Mouse (Mus musculus): Measurements from ENCODE around the gene Msln. TPM values are rescaled to one million over a fixed set of nuclear protein-coding genes. Genes with fewer than 3 reads are reported as not detected.

Msln gene
- polyA plus RNA-seq, 1 experiment from 2014 or later = 9.6 TPM

- DNase-seq (ENCODE audit: low spot score) = no peak
- Histone ChIP-seq H3K4me2 (ENCODE audit: low read length) (no peak overlapping the region), H3K27ac (no peak overlapping the region), H3K27me3 (ENCODE audit: insufficient read depth, low read length) (no peaks in the 10 kb centered on the region), H3K36me3 (ENCODE audit: insufficient read depth, low read length) (0 out of 2 replicates have a peak, but pooled peaks cover 3% of the 10 kb centered on the region), H3K4me3 (replicated peaks; ENCODE audit: low read depth, low read length) (no peak overlapping the region), H3K4me1 (replicated peaks; ENCODE audit: insufficient read depth, low read length) (no peaks in the 10 kb centered on the region), H3K9ac (ENCODE audit: low read depth, low read length) (no peak overlapping the region), H3K9me3 (replicated peaks; ENCODE audit: low read length) (no peaks in the 10 kb centered on the region)
- WGBS = 78% methylated on average over 5 of the region's 5 CpGs
- no peak for TF ChIP-seq CTCF (IDR thresholded peaks at IDR 0.05; ENCODE audit: low read depth)
- no peak for ATAC-seq (replicated peaks; ENCODE audit: low FRiP score, low read depth)
These were observed 18.9 kb downstream of the Msln start for GRCm38 (mm10) chr17:25735246-25735645.

GRCm38 (mm10) chr17:25732082-25732481 lies 22.1 kb downstream of the Msln start:
- DNase-seq (ENCODE audit: low spot score) (peak; percentile 84), ATAC-seq (replicated peaks; ENCODE audit: low FRiP score, low read depth) (no peak)
- no peak overlapping the region for H3K9ac ChIP-seq (ENCODE audit: low read depth, low read length)
- H3K36me3 ChIP-seq (ENCODE audit: insufficient read depth, low read length) = 0 out of 2 replicates have a peak, but pooled peaks cover 3% of the 10 kb centered on the region
- TF ChIP-seq CTCF (IDR thresholded peaks at IDR 0.05; ENCODE audit: low read depth) = peak; percentile 97
- H3K9me3 ChIP-seq (replicated peaks; ENCODE audit: low read length) = no peaks in the 10 kb centered on the region
- no peak overlapping the region for H3K4me3 ChIP-seq (replicated peaks; ENCODE audit: low read depth, low read length)
- no peak overlapping the region for H3K27ac ChIP-seq
- no peaks in the 10 kb centered on the region for H3K27me3 ChIP-seq (ENCODE audit: insufficient read depth, low read length)
- peaks cover 10% of the 10 kb centered on the region for H3K4me1 ChIP-seq (replicated peaks; ENCODE audit: insufficient read depth, low read length)
- 21% methylated on average over 2 of the region's 2 CpGs for WGBS
- H3K4me2 ChIP-seq (ENCODE audit: low read length) = no peak overlapping the region

- Histone ChIP-seq H3K27ac (peak overlapping the region; percentile 57), H3K27me3 (ENCODE audit: insufficient read depth, low read length) (no peaks in the 10 kb centered on the region), H3K4me3 (replicated peaks; ENCODE audit: low read depth, low read length) (peak overlapping the region; percentile 51), H3K36me3 (ENCODE audit: insufficient read depth, low read length) (0 out of 2 replicates have a peak, but pooled peaks cover 3% of the 10 kb centered on the region), H3K4me2 (ENCODE audit: low read length) (peak overlapping the region; percentile 80), H3K9me3 (replicated peaks; ENCODE audit: low read length) (no peaks in the 10 kb centered on the region), H3K9ac (ENCODE audit: low read depth, low read length) (peak overlapping the region; percentile 83), H3K4me1 (replicated peaks; ENCODE audit: insufficient read depth, low read length) (peaks cover 17% of the 10 kb centered on the region)
- 16% methylated on average over 4 of the region's 4 CpGs for WGBS
- DNase-seq (ENCODE audit: low spot score) (no peak), ATAC-seq (replicated peaks; ENCODE audit: low FRiP score, low read depth) (no peak)
- TF ChIP-seq CTCF (IDR thresholded peaks at IDR 0.05; ENCODE audit: low read depth) = no peak
These were observed 26.2 kb downstream of the Msln start for GRCm38 (mm10) chr17:25728009-25728270.

- no peaks in the 10 kb centered on the region for H3K27me3 ChIP-seq (ENCODE audit: insufficient read depth, low read length)
- peaks cover 17% of the 10 kb centered on the region for H3K4me1 ChIP-seq (replicated peaks; ENCODE audit: insufficient read depth, low read length)
- DNase-seq (ENCODE audit: low spot score) = peak; percentile 100
- H3K4me3 ChIP-seq (replicated peaks; ENCODE audit: low read depth, low read length) = peak within 1 kb of the TSS; percentile 51
- ATAC-seq (replicated peaks; ENCODE audit: low FRiP score, low read depth) = peak; percentile 98
- no peaks in the 10 kb centered on the region for H3K9me3 ChIP-seq (replicated peaks; ENCODE audit: low read length)
- 0 out of 2 replicates have a peak, but pooled peaks cover 3% of the 10 kb centered on the region for H3K36me3 ChIP-seq (ENCODE audit: insufficient read depth, low read length)
- H3K4me2 ChIP-seq (ENCODE audit: low read length) = peak within 1 kb of the TSS; percentile 91
- under 1% methylated on average over 37 of the region's 37 CpGs for WGBS
- peak within 1 kb of the TSS; percentile 57 for H3K27ac ChIP-seq
- peak within 1 kb of the TSS; percentile 83 for H3K9ac ChIP-seq (ENCODE audit: low read depth, low read length)
- no peak for TF ChIP-seq CTCF (IDR thresholded peaks at IDR 0.05; ENCODE audit: low read depth)
These were observed 26.7 kb downstream of the Msln start, which contains the start of the genes Chtf18 and Rpusd1 for GRCm38 (mm10) chr17:25727265-25728008. Gene Chtf18, minus strand, starts transcription at chr17:25727419. Gene Rpusd1, plus strand, starts transcription at chr17:25727670.

GRCm38 (mm10) chr17:25725264-25725663 lies 28.9 kb downstream of the Msln start:
- no peak overlapping the region for H3K9ac ChIP-seq (ENCODE audit: low read depth, low read length)
- no peak overlapping the region for H3K27ac ChIP-seq
- H3K9me3 ChIP-seq (replicated peaks; ENCODE audit: low read length) = no peaks in the 10 kb centered on the region
- H3K4me3 ChIP-seq (replicated peaks; ENCODE audit: low read depth, low read length) = no peak overlapping the region
- peaks cover 17% of the 10 kb centered on the region for H3K4me1 ChIP-seq (replicated peaks; ENCODE audit: insufficient read depth, low read length)
- DNase-seq (ENCODE audit: low spot score) = no peak
- H3K27me3 ChIP-seq (ENCODE audit: insufficient read depth, low read length) = no peaks in the 10 kb centered on the region
- 85% methylated on average over 6 of the region's 6 CpGs for WGBS
- no peak overlapping the region for H3K4me2 ChIP-seq (ENCODE audit: low read length)
- no peak for ATAC-seq (replicated peaks; ENCODE audit: low FRiP score, low read depth)
- no peak for TF ChIP-seq CTCF (IDR thresholded peaks at IDR 0.05; ENCODE audit: low read depth)
- 0 out of 2 replicates have a peak, but pooled peaks cover 4% of the 10 kb centered on the region for H3K36me3 ChIP-seq (ENCODE audit: insufficient read depth, low read length)

GRCm38 (mm10) chr17:25723919-25724318 lies 30.3 kb downstream of the Msln start:
- 82% methylated on average over 7 of the region's 7 CpGs for WGBS
- Histone ChIP-seq H3K9ac (ENCODE audit: low read depth, low read length) (no peak overlapping the region), H3K4me3 (replicated peaks; ENCODE audit: low read depth, low read length) (no peak overlapping the region), H3K4me2 (ENCODE audit: low read length) (no peak overlapping the region), H3K4me1 (replicated peaks; ENCODE audit: insufficient read depth, low read length) (peaks cover 17% of the 10 kb centered on the region), H3K27ac (no peak overlapping the region), H3K36me3 (ENCODE audit: insufficient read depth, low read length) (0 out of 2 replicates have a peak, but pooled peaks cover 4% of the 10 kb centered on the region), H3K27me3 (ENCODE audit: insufficient read depth, low read length) (no peaks in the 10 kb centered on the region), H3K9me3 (replicated peaks; ENCODE audit: low read length) (no peaks in the 10 kb centered on the region)
- peak; percentile 42; the same call in 1 of the 2 replicates for TF ChIP-seq CTCF (IDR thresholded peaks at IDR 0.05; ENCODE audit: low read depth)
- no peak for DNase-seq (ENCODE audit: low spot score)
- ATAC-seq (replicated peaks; ENCODE audit: low FRiP score, low read depth) = no peak

Data from kidney, postnatal 0 days (tissue).